Mouse (Mus musculus): ENCODE results near the gene Thada.

GRCm38 (mm10) chr17:84279001-84279400 is 187.0 kb downstream of the Thada start:
- TF ChIP-seq GATA1 (IDR thresholded peaks at IDR 0.05; ENCODE audit: borderline replicate concordance, low read length): no peak
- TF ChIP-seq FLI1 (IDR thresholded peaks at IDR 0.05; ENCODE audit: low read length): no peak
